Mouse (Mus musculus) layer of hippocampus, adult 9-10 months (tissue): ENCODE results near the gene Slc6a11.

ENCODE experiments used
- DNase-seq: peaks from one replicate; pipeline ENCODE4 v3.0.0; 2022; ENCODE audit warnings: low spot score

The Slc6a11 gene

GRCm38 (mm10) chr6:114267979-114268378, 136.9 kb downstream of the Slc6a11 start:
- no peak for DNase-seq

DNA sequence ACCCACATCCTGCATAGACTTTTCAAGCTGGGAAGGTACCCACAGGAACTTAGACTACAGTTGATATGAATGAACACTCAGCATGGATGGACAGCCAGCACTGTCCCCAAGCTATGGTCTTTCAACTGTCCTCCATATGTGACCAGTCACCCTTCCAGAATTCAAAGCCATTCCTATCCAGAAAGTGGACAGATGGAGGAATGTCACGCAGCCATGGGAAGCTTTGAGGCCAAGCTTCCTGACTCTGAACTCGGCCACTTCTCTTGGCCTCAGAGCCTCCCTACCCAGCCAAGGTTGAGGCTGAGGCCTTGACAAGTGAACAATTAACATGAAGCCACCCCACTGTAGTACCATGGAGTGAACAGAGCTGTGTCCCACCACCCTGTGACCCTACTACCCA, 138.5 kb downstream of the Slc6a11 start:
- DNase-seq, result no peak

- DNase-seq, result no peak
These were observed 139.8 kb downstream of the Slc6a11 start for GRCm38 (mm10) chr6:114270799-114271198.

GRCm38 (mm10) chr6:114272279-114272678, 141.2 kb downstream of the Slc6a11 start:
- no peak for DNase-seq

DNA sequence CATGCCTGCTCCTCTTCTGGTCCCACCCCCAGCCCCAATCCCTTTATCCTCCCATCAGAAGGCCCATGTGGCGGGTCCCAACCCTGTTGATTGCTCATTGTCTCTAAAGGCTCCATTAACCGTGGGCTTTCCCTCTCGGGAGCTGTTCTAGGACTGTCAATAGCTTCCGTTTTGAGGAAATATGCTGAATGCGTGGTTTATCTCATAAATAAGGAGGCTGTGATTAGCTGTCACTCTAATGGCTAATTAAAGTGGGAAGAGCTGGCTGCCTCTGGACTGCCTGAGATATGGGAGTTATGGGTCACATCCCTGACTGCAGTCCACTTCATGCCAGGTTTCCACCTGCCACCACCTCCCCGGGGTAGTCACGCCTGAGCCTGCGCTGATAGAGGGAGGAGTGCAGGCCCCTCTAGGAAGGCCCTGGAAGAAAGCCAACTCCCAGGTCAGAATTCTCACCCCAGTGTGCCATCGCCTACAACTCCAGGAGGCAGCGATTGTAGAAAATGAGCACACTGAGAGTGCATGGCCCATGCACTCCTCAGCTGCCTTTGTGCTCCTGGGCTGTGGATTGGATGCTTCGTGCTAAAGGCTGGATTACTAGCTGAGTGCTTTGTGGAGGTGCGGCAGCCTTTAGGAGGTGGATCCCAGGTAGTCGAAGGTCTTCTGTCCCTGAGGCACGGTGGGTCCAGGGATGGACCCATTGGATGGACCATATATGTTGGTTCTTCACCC, 143.1 kb downstream of the Slc6a11 start:
- no peak for DNase-seq

GRCm38 (mm10) chr6:114275800-114276199, 144.8 kb downstream of the Slc6a11 start:
- no peak for DNase-seq

- DNase-seq, result no peak
These were observed 151.6 kb downstream of the Slc6a11 start, which contains the start of gene Slc6a1 for GRCm38 (mm10) chr6:114282469-114283277. Slc6a1 (plus strand) TSS chr6:114282635.

- no peak for DNase-seq
These were observed 152.3 kb downstream of the Slc6a11 start for GRCm38 (mm10) chr6:114283278-114283770.

DNA sequence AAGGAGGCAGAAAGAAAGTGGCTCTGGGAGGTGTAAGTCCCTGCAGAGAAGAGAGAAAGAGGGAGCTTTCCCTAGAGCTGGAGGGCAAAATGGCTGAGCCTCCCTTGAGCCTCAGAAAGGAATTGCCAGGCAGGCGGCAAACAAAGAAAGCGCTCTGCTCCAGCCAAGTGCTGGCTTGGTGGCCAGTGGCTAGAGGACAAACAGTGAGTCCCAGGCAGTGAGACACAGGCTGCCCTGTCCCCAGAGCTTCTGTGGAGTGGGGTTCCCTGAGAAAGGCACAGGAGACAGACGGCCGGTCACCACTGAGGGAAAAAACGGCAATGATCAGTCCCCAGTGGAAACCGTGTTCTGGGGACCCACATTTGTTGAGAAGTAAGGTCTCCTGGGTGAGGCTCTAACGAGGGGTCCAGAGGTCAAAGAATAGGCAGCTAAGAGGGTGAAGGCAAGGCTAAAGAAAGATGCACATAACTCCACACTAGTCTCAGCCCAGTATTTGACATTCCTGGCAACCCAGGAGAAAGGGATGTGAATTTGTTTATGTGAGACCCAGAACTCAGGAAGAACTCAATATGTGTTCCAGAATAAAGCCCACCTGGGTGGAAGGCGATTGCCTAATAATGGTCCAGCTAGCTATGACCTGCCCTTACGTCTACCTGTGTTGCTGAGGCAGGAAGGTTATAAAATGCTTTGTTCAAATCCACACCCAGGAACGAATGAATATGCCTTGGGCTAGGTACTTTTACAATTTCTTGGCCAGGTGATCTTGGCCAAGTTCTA, 153.1 kb downstream of the Slc6a11 start:
- DNase-seq, result no peak

DNA sequence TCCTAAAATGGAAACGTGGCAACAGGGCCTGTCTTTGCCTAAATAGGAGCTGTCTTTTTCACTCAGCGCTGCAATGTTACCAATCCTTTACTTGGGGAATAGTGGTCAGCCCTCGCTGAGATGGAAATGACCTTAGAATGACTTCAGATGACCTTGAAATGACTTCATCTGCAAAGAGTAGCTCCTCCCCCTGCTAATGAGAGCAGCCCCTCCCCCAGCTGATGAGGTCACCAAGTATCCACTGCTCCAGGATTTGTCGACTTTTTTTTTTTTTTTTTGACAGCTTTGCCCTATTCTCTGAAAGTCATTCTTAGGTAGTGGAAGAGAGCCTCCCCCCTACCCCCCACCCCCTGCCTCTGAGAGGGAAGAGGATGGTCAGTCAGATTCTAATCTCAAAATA, 154.4 kb downstream of the Slc6a11 start:
- DNase-seq, result no peak

DNA sequence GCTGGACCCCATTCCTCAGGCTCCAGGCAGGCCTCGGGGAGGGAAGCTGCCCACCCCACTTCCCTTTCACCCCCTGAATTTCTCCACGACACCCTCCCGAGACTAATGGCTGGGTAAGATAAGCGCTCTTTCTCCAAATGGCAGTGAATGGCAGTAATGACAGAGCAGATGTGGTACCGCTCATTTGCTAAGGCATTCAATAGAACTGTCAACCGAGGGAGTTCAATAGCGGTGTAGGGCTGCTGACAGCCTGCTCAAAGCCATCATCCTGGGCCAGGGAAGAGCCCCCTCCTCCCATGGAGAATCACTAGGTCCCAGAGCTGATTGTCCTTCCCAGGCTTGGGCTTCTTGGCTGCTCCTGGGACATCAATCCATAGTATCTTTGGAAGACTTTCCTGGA, 158.1 kb downstream of the Slc6a11 start:
- no peak for DNase-seq

- peak; percentile 67 for DNase-seq
These were observed 159.1 kb downstream of the Slc6a11 start for GRCm38 (mm10) chr6:114290184-114290583.

DNA sequence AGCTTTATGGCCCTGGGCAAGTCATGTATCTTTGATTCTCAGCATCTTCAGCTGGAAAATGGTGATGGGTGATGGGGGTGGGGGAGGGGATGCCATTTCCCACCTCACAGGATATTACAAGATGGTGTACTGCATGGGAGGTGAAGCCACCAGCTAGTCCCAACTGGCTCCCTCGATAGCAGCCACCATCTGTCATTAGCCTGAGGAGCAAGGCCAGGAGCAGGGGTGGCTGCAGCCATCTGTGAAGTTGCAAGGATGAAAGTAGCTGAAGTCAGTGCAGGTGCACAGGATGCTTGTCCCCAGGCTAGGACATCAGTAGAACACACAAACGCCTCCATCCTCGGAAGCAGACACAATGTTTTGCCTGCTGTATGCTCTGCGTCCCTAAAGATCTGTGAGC, 159.9 kb downstream of the Slc6a11 start:
- DNase-seq, result no peak

- no peak for DNase-seq
These were observed 160.4 kb downstream of the Slc6a11 start for GRCm38 (mm10) chr6:114291396-114291795.

DNA sequence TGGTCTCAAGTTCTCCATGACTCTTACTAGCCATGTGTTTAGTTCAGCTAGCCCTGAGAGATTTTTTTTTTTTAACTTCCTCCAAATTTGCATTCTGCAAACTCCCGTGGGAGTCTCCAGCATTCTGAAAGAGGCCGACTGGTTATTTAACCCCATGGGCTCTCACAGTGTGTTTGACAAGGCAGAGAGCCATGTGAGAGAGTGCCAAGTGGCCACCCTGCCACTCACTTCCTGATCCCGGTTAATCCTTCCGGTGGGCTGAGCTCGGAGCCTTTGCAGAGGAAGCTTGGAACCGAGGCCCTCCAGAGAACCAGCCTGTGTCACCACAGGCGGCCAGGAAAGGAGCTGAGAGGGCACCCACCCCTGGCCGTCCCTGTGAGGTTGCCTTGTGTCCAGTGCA, 162.5 kb downstream of the Slc6a11 start:
- DNase-seq, result no peak

DNA sequence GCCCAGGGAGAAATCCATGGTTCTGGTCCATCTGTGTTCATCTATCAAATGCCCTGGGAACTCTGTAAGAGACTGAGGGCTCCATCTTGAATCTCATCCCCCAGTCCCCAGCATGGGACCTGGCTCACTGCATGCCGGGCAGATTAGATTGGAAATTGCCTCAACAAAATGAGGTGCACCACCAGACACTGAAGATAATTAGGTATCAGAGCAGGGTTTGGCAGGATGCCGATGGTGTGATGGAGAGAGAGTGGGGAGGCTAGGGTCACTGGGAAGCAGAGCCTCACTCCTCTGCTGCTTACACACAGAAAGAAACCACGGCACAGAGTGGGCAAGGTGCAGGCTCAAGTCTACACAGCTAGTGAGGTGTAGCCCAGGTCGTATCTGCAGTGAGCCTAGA, 164.0 kb downstream of the Slc6a11 start:
- DNase-seq, result no peak

DNA sequence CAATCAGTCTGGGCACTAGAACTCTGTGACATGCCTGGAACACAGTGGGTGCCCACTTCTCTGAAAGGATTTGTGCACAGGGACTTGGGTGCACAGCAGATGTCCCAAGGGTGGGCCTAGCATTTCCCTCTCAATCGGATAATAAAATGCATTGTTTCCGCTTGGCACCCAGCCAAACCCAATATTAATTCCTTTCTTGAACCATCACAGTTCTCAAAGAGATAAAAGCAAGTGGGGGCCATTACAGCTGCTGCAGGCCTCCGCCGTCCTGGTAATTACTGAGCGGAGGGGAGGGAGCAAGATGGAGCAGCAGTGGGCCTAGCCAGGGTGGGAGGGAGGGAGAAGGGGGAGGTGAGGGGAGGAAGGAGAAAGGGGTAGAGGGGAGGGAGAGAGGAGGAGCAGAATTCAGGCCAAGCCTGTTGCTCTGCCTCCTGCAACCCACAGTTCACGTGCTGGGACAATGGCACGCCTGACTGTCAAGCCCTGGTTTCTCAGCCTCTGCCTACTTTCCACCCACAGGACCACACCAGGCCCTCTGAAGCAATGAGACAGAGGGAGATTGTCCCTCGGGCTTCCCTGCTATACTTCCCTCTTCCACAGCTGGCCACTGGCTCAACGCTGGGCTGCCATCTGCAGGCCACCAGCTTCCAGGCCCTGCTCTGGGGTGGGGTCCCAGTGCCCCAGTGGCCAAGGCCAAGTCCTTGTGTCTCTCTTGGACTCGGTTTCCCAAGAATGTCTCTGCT, 166.4 kb downstream of the Slc6a11 start:
- DNase-seq, result no peak
